Mouse (Mus musculus): Measurements from ENCODE around the gene Dimt1.
"Not testable (repeated sequence)": the region's sequence is repeated elsewhere in the genome, so short reads cannot be mapped to it uniquely, and the experiment has no call there.

Dimt1 gene

DNA sequence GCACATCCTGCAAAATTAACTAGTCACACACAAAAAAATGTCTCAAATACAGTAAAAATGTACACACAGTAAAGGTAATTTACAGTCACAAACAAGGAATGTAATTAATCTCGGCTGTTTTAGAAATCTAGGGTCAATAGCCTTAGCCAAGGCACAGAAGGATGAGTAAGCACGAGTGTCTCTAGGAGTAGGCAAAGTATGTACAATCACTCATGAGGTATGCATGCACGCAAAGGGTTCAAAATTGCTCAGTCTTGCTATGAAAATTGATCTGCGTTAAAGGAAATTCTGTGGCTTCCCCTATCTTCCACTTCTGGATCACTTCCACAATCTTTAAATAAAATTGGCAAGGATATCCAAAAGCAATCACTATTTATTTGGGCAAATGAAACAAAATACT, 14.6 kb downstream of the Dimt1 start:
- no peak for DNase-seq (ENCODE audit: low spot score in 2 of 2)

DNA sequence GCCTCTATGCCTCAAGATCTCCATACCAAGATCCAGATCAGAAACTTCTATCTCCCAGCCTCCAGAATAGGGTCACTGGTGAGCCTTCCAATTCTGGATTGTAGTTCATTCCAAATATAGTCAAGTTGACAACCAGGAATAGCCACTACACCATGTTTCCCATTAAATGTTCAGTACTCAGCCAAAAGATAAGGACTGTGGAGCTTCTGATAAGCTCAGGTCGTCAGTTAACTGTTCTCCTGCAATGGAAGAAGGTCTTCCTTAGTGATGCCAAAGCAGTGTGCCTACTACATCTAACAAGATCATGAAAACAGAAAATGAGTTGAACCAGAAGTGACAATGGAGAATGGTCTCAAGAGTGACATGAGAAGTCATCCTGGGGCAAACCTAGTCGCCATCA, 50.0 kb downstream of the Dimt1 start:
- DNase-seq (ENCODE audit: low spot score in 2 of 2) = no peak

DNA sequence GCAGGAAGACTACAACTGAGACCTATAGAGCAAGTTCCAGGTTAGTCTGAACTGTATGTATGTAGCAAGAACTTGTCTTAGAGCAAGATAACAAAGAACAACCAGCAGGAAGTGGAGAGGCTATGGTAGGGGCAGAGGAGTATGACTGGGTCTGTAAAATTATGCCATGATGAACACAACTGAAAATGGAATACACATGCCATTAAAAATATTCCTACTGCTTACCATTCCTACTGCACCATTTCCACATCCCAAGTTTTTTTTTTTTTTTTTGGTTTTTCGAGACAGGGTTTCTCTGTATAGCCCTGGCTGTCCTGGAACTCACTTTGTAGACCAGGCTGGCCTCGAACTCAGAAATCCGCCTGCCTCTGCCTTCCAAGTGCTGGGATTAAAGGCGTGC, 50.6 kb downstream of the Dimt1 start:
- not testable (repeated sequence) for DNase-seq (ENCODE audit: low spot score in 2 of 2)

DNA sequence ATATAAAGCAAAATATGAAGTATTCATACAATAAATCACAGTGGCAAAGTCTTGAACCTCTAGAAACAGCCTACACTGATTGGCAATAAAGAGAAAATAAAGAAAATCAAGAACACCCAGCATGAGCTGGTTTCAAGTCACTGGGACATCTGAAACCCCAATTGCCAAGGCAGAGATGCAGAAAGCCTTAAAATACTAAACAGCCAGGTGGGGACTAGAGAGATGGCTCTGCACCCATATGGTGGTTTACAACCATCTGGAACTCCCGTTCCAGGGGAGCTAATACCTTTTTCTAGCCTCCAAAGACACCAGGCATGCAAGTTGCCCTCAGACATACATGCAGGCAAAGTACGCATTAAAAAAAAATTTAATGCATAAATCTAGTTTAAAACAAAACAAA, 51.1 kb downstream of the Dimt1 start:
- DNase-seq (ENCODE audit: low spot score in 2 of 2) = no peak

DNA sequence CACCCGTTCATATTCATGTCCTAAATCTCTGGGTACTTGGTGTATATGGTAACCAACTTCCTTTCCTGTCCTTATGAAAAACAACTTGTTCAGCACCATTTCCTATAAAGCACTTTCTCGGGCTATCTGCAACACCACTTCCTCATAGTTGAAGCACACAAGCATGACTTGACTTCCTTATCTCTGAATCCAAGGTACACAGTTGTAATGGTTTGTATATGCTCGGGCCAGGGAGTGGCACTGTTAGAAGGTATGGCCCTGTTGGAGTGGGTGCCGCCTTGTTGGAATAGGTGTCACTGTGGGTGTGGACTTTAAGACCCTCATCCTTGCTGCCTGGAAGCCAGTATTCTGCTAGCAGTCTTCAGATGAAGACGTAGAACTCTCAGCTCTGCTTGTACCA, 51.7 kb downstream of the Dimt1 start:
- no peak for DNase-seq (ENCODE audit: low spot score in 2 of 2)

DNA sequence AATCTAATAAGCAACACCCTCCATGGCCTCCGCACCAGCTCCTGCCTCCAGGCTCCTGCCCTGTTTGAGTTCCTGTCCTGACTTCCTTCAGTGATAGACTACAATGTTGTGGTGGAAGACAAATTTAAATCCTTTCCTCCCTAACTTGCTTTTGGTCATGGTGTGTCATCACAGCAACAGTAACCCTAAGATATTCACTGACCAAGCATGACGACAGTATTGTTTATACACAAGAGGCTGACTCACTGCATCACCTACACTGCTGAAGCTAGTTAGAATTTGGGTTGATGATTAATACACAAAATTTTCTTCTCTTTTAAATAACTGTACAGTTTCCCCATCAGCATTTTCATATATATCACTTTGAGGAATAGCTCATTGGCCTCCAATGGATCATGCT, 56.3 kb downstream of the Dimt1 start:
- DNase-seq (ENCODE audit: low spot score in 2 of 2) = no peak

DNA sequence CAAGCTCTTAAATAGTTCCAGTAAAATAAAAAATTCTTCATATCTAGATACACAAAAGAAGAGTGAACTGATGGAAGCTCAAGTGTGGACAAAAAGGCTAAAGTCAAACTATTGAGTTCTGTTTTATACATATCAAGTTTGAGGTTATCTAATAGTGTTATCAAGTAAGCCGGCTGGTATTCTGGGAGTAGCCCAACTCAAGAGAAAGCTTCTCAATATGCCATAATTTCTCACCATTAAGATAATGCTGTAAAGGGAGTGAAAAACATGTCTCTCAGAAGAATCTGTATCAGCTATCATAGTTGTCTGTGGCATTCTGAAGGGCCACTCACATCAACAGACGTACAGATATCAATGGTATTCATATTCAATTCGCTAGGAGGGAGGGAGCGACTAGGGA, 61.2 kb downstream of the Dimt1 start:
- no peak for DNase-seq (ENCODE audit: low spot score in 2 of 2)
